Mouse (Mus musculus) bone marrow, adult 2 months (tissue): ENCODE measurements around the gene 2210011C24Rik.

Source experiments
- CTCF ChIP-seq: fragments of 200-500 bp; IDR thresholded peaks from 2 replicates; pipeline ENCODE4 v1.5.1; 2011; ENCODE audit warnings: low read length, control low read depth; ENCODE audit not compliant: control insufficient read depth, insufficient read depth
- POLR2A ChIP-seq: fragments of 200-500 bp; IDR thresholded peaks from 2 replicates; pipeline ENCODE4 v1.6.1; 2011; ENCODE audit warnings: low read depth, mild to moderate bottlenecking, control low read depth, low read length, borderline replicate concordance; ENCODE audit not compliant: control insufficient read depth

GRCm38 (mm10) chr8:84008362-84008761 is 3.6 kb downstream of the 2210011C24Rik start:
- TF ChIP-seq CTCF (no peak), POLR2A (no peak)
